Mouse (Mus musculus) kidney, postnatal 0 days (tissue): Measurements from ENCODE around the gene Cdkl5. TPM values are rescaled to one million over a fixed set of nuclear protein-coding genes. Genes with fewer than 3 reads are reported as not detected.

Experiments
- ATAC-seq: fragments of 200-750 bp; cut with Nextera tagmentation; replicated peaks from 2 replicates; pipeline ENCODE4 v1.8.0; 2017; ENCODE audit warnings: low read depth, moderate number of reproducible peaks, moderate TSS enrichment, moderate library complexity; ENCODE audit not compliant: low FRiP score
- DNase-seq: peaks from one replicate; pipeline ENCODE4 v3.0.0-alpha.2; 2016; ENCODE audit warnings: low spot score
- H3K27ac ChIP-seq: fragments of 300-500 bp; sonication (generic); 2 replicates; pipeline ENCODE4 v1.5.1; 2014; ENCODE audit warnings: mild to moderate bottlenecking
- H3K27me3 ChIP-seq: fragments of 300-500 bp; sonication (generic); 2 replicates; pipeline ENCODE4 v1.6.1; 2014; ENCODE audit warnings: low read length, mixed read lengths; ENCODE audit not compliant: insufficient read depth
- H3K36me3 ChIP-seq: fragments of 300-500 bp; sonication (generic); 2 replicates; pipeline ENCODE4 v1.6.1; 2014; ENCODE audit warnings: low read length, mixed read lengths; ENCODE audit not compliant: insufficient read depth
- H3K4me1 ChIP-seq: fragments of 300-500 bp; sonication (generic); replicated peaks from 2 replicates; pipeline ENCODE4 v1.6.1; 2014; ENCODE audit warnings: antibody characterized with exemption, low read length, mixed read lengths; ENCODE audit not compliant: insufficient read depth
- H3K4me2 ChIP-seq: fragments of 300-500 bp; sonication (generic); 2 replicates; pipeline ENCODE4 v1.6.1; 2014; ENCODE audit warnings: mild to moderate bottlenecking, low read length, moderate library complexity, mixed read lengths
- H3K4me3 ChIP-seq: fragments of 300-500 bp; sonication (generic); replicated peaks from 2 replicates; pipeline ENCODE4 v1.5.1; 2014; ENCODE audit warnings: low read depth, low read length
- H3K9ac ChIP-seq: fragments of 300-500 bp; sonication (generic); 2 replicates; pipeline ENCODE4 v1.6.1; 2014; ENCODE audit warnings: low read depth, low read length
- H3K9me3 ChIP-seq: fragments of 300-500 bp; sonication (generic); replicated peaks from 2 replicates; pipeline ENCODE4 v1.6.1; 2016; ENCODE audit warnings: low read length, inconsistent platforms, mixed read lengths
- CTCF ChIP-seq: IDR thresholded peaks from 2 replicates; pipeline ENCODE4 v1.5.1; 2016; ENCODE audit warnings: antibody characterized with exemption, low read depth, mild to moderate bottlenecking, moderate library complexity
- WGBS: fragments of 180-500 bp; shearing (Covaris S2); extraction: QIAGEN DNeasy Blood & Tissue Kit; methylation state at CpG from one replicate; pipeline ENCODE4 v1.1.7; 2014; 5-methylcytosine and 5-hydroxymethylcytosine counted together
- polyA plus RNA-seq: library from polyadenylated mRNA; unstranded; fragments of >200 nt; fragmentation: Nextera tagmentation; extraction: Ambion mirVana; gene quantifications from 2 replicates; pipeline ENCODE4 v1.2.1, GENCODE M21; 2015

Gene Cdkl5
- polyA plus RNA-seq, 1 experiment from 2014 or later: 1.8 TPM

GRCm38 (mm10) chrX:161018179-161018578 is 23.7 kb upstream of the Cdkl5 start:
- Histone ChIP-seq H3K36me3 (no peaks in the 10 kb centered on the region), H3K9ac (no peak overlapping the region), H3K27me3 (no peaks in the 10 kb centered on the region), H3K27ac (no peak overlapping the region), H3K4me1 (no peaks in the 10 kb centered on the region), H3K9me3 (no peaks in the 10 kb centered on the region), H3K4me3 (no peak overlapping the region), H3K4me2 (no peak overlapping the region)
- ATAC-seq (no peak), DNase-seq (no peak)
- WGBS: 51% methylated on average over 1 of the region's 1 CpGs
- no peak for TF ChIP-seq CTCF

- Histone ChIP-seq H3K4me3 (no peak overlapping the region), H3K9ac (no peak overlapping the region), H3K36me3 (no peaks in the 10 kb centered on the region), H3K9me3 (no peaks in the 10 kb centered on the region), H3K27ac (no peak overlapping the region), H3K4me2 (no peak overlapping the region), H3K4me1 (no peaks in the 10 kb centered on the region), H3K27me3 (no peaks in the 10 kb centered on the region)
- TF ChIP-seq CTCF: no peak
- WGBS: 94% methylated on average over 1 of the region's 1 CpGs
- ATAC-seq: no peak
- DNase-seq: no peak
Measured at GRCm38 (mm10) chrX:161006272-161006671, 11.8 kb upstream of the Cdkl5 start.

GRCm38 (mm10) chrX:160996051-160996450 is 1.5 kb upstream of the Cdkl5 start:
- no peak for ATAC-seq
- Histone ChIP-seq H3K4me1 (no peaks in the 10 kb centered on the region), H3K4me3 (no peak overlapping the region), H3K27ac (no peak overlapping the region), H3K36me3 (no peaks in the 10 kb centered on the region), H3K4me2 (no peak overlapping the region), H3K9ac (no peak overlapping the region), H3K9me3 (no peaks in the 10 kb centered on the region), H3K27me3 (0 out of 2 replicates have a peak, but pooled peaks cover 4% of the 10 kb centered on the region)
- WGBS: 31% methylated on average over 5 of the region's 5 CpGs
- TF ChIP-seq CTCF: no peak
- peak; percentile 12 for DNase-seq

GRCm38 (mm10) chrX:160995131-160995667 is 695 bp upstream of the Cdkl5 start:
- WGBS: 29% methylated on average over 31 of the region's 31 CpGs

GRCm38 (mm10) chrX:160993749-160994539 is 560 bp downstream of the Cdkl5 start:
- WGBS: 22% methylated on average over 39 of the region's 39 CpGs
- Histone ChIP-seq H3K36me3 (no peaks in the 10 kb centered on the region), H3K27ac (0 out of 2 replicates have a peak overlapping the region, but pooled peaks have one; percentile 13), H3K9ac (peak overlapping the region; percentile 46), H3K4me2 (peak overlapping the region; percentile 61), H3K4me3 (peak overlapping the region; percentile 52), H3K4me1 (no peaks in the 10 kb centered on the region), H3K9me3 (no peaks in the 10 kb centered on the region), H3K27me3 (0 out of 2 replicates have a peak, but pooled peaks cover 4% of the 10 kb centered on the region)
- no peak for TF ChIP-seq CTCF
- ATAC-seq: peak; percentile 14; the same call in 1 of the 2 replicates
- no peak for DNase-seq

More at GRCm38 (mm10) chrX:160995131-160995667, 695 bp upstream of the Cdkl5 start:
- Histone ChIP-seq H3K4me2 (peak overlapping the region; percentile 53), H3K9me3 (no peaks in the 10 kb centered on the region), H3K4me1 (no peaks in the 10 kb centered on the region), H3K9ac (0 out of 2 replicates have a peak overlapping the region, but pooled peaks have one; percentile 47), H3K27me3 (0 out of 2 replicates have a peak, but pooled peaks cover 4% of the 10 kb centered on the region), H3K27ac (no peak overlapping the region), H3K36me3 (no peaks in the 10 kb centered on the region), H3K4me3 (peak overlapping the region; percentile 52)
- ATAC-seq: peak; percentile 18; the same call in 1 of the 2 replicates
- peak; percentile 57 for DNase-seq
- TF ChIP-seq CTCF: no peak

- no peak for ATAC-seq
- H3K27me3 ChIP-seq: 0 out of 2 replicates have a peak, but pooled peaks cover 4% of the 10 kb centered on the region
- no peak for TF ChIP-seq CTCF
- H3K4me2 ChIP-seq: no peak overlapping the region
- no peak overlapping the region for H3K9ac ChIP-seq
- H3K4me3 ChIP-seq: no peak overlapping the region
- H3K27ac ChIP-seq: no peak overlapping the region
- 44% methylated on average over 2 of the region's 2 CpGs for WGBS
- H3K4me1 ChIP-seq: no peaks in the 10 kb centered on the region
- H3K9me3 ChIP-seq: no peaks in the 10 kb centered on the region
- no peaks in the 10 kb centered on the region for H3K36me3 ChIP-seq
- DNase-seq: no peak
Measured at GRCm38 (mm10) chrX:160992703-160993102, 1.8 kb downstream of the Cdkl5 start.
